Mouse (Mus musculus) megakaryocyte, embryonic 14.5 days (primary cell): ENCODE measurements around the gene Ptprf.

Source experiments
- FLI1 ChIP-seq: IDR thresholded peaks from 2 replicates; pipeline ENCODE4 v1.6.1; 2012; ENCODE audit warnings: low read length, inconsistent platforms, mixed read lengths
- GATA1 ChIP-seq: IDR thresholded peaks from 3 replicates; pipeline ENCODE4 v1.6.1; 2012; ENCODE audit warnings: mixed read lengths, low read length, inconsistent platforms, borderline replicate concordance

- TF ChIP-seq FLI1 (no peak), GATA1 (no peak)
Observed at GRCm38 (mm10) chr4:118229035-118229770, 62.0 kb downstream of the Ptprf start.
